Mouse (Mus musculus) Muller cell, postnatal 12 days (primary cell): ENCODE results near the gene Gm10112.

Experiments used
- DNase-seq: peaks from one replicate; pipeline ENCODE4 v3.0.0-alpha.2; 2015; ENCODE audit errors: inconsistent ontology term

The Gm10112 gene

GRCm38 (mm10) chrX:111168040-111168439, at the start of gene Gm10112:
Gm10112 (plus strand) TSS chrX:111168340.
- DNase-seq: no peak

DNA sequence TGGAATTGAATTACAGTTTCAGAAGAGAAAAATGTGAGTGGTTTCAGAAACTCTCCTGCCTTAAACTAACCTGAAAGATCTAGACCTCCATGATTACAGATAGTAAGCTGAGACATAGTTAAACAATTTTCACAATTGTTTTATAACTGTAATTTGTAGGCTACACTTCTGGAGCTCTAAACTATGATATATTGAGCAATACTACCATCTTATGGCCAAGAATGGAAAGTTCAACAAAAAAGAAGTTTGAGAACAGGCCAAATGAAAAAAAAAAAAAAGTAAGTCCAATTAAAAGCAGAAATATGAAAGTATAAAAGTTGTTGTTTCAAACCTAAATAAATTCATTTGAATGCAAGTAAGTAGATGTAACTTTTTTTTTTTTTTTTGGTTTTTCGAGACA, 21.4 kb downstream of the Gm10112 start:
- no peak for DNase-seq

DNA sequence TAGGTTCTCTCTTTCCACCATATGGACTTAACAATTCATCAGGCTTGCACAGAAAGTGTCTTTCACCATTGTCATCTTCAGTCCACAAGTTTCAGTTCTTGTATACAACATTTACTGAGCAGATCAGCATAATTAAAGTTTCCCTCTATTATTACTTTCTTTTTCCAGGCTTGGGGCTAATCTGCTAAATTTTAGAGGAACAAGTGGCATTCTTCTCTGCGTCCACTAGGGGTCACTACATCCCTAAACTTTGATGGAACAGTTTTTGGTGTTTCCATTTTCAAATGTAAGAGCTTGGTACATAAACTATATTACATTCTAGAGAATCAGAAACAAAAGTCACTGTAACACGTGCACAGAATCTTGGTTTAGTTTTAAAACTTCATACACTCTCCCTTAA, 28.2 kb downstream of the Gm10112 start:
- DNase-seq: no peak

DNA sequence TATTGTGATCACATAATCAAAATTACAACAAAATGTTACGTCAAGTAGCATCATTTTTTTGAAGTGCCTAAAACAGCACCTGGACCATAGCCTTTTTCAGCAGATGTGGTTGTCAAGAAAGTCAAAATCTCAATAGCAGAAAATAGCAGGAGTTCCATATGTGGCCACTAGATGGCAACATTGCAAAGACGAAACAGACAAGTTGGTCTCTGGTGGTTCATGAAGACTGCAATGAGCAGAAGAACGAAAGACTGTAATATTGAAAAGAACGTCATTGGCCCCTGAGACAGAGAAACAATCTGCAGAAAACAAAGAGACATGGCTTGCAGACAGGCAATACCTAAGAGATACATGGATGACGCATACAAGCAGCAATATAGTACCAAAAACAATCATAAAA, 42.1 kb downstream of the Gm10112 start:
- DNase-seq: peak; percentile 4
